Mouse (Mus musculus) limb, embryonic 12.5 days (tissue): Measurements from ENCODE around the gene Rhobtb1. TPM values are rescaled to one million over a fixed set of nuclear protein-coding genes. Genes with fewer than 3 reads are reported as not detected.

ENCODE experiments used
- ATAC-seq: fragments of 200-750 bp; cut with Nextera tagmentation; 2 replicates; pipeline ENCODE4 v1.8.0; 2017; ENCODE audit warnings: low read depth, moderate TSS enrichment; ENCODE audit not compliant: insufficient number of reproducible peaks, insufficient read depth, low FRiP score, low TSS enrichment
- H3K27ac ChIP-seq: fragments of 300-500 bp; sonication (generic); 2 replicates; pipeline ENCODE4 v1.5.1; 2016; ENCODE audit warnings: mild to moderate bottlenecking, moderate library complexity
- H3K27me3 ChIP-seq: fragments of 300-500 bp; sonication (generic); 2 replicates; pipeline ENCODE4 v1.6.1; 2016; ENCODE audit warnings: mild to moderate bottlenecking, moderate library complexity
- H3K36me3 ChIP-seq: fragments of 300-500 bp; sonication (generic); 2 replicates; pipeline ENCODE4 v1.6.1; 2016; ENCODE audit warnings: mild to moderate bottlenecking, moderate library complexity
- H3K4me1 ChIP-seq: fragments of 300-500 bp; sonication (generic); replicated peaks from 2 replicates; pipeline ENCODE4 v1.6.1; 2016
- H3K4me2 ChIP-seq: fragments of 300-500 bp; sonication (generic); 2 replicates; pipeline ENCODE4 v1.6.1; 2016; ENCODE audit warnings: mild to moderate bottlenecking, moderate library complexity
- H3K4me3 ChIP-seq: fragments of 300-500 bp; sonication (generic); replicated peaks from 2 replicates; pipeline ENCODE4 v1.5.1; 2016; ENCODE audit warnings: mild to moderate bottlenecking
- H3K9ac ChIP-seq: fragments of 300-500 bp; sonication (generic); replicated peaks from 2 replicates; pipeline ENCODE4 v1.6.1; 2016; ENCODE audit warnings: mild to moderate bottlenecking, moderate library complexity
- H3K9me3 ChIP-seq: fragments of 300-500 bp; sonication (generic); 2 replicates; pipeline ENCODE4 v1.6.1; 2016; ENCODE audit warnings: mild to moderate bottlenecking, moderate library complexity
- WGBS: fragments of 180-500 bp; shearing (Covaris S2); methylation state at CpG from one replicate; pipeline ENCODE4 v1.1.7; 2016; 5-methylcytosine and 5-hydroxymethylcytosine counted together
- polyA plus RNA-seq: library from polyadenylated mRNA; unstranded; fragments of >200 nt; fragmentation: Nextera tagmentation; extraction: Ambion mirVana; gene quantifications from 2 replicates; pipeline ENCODE4 v1.2.1, GENCODE M21; 2016

Gene Rhobtb1
- polyA plus RNA-seq, 1 experiment from 2014 or later, result 29.9 TPM

- H3K4me1 ChIP-seq, result no peaks in the 10 kb centered on the region
- peaks cover 61% of the 10 kb centered on the region for H3K36me3 ChIP-seq
- no peak overlapping the region for H3K9ac ChIP-seq
- no peaks in the 10 kb centered on the region for H3K27me3 ChIP-seq
- no peak overlapping the region for H3K4me2 ChIP-seq
- WGBS, result 89% methylated on average over 3 of the region's 3 CpGs
- no peak overlapping the region for H3K4me3 ChIP-seq
- no peak overlapping the region for H3K27ac ChIP-seq
- H3K9me3 ChIP-seq, result no peaks in the 10 kb centered on the region
- no peak for ATAC-seq
Measured at GRCm38 (mm10) chr10:69221955-69222354, 70.7 kb downstream of the Rhobtb1 start.

GRCm38 (mm10) chr10:69223232-69223631, 72.0 kb downstream of the Rhobtb1 start:
- Histone ChIP-seq H3K4me2 (no peak overlapping the region), H3K27ac (no peak overlapping the region), H3K4me1 (no peaks in the 10 kb centered on the region), H3K9ac (no peak overlapping the region), H3K4me3 (no peak overlapping the region), H3K9me3 (no peaks in the 10 kb centered on the region), H3K36me3 (peaks cover 48% of the 10 kb centered on the region), H3K27me3 (no peaks in the 10 kb centered on the region)
- WGBS, result 93% methylated on average over 4 of the region's 4 CpGs
- ATAC-seq, result no peak

GRCm38 (mm10) chr10:69224276-69224675, 73.0 kb downstream of the Rhobtb1 start:
- 81% methylated on average over 7 of the region's 7 CpGs for WGBS
- H3K36me3 ChIP-seq, result peaks cover 38% of the 10 kb centered on the region
- H3K27ac ChIP-seq, result no peak overlapping the region
- no peak for ATAC-seq
- no peak overlapping the region for H3K9ac ChIP-seq
- H3K4me3 ChIP-seq, result no peak overlapping the region
- no peaks in the 10 kb centered on the region for H3K9me3 ChIP-seq
- H3K4me1 ChIP-seq, result no peaks in the 10 kb centered on the region
- H3K27me3 ChIP-seq, result no peaks in the 10 kb centered on the region
- no peak overlapping the region for H3K4me2 ChIP-seq

- Histone ChIP-seq H3K27ac (no peak overlapping the region), H3K9me3 (no peaks in the 10 kb centered on the region), H3K9ac (no peak overlapping the region), H3K36me3 (peaks cover 32% of the 10 kb centered on the region), H3K27me3 (no peaks in the 10 kb centered on the region), H3K4me1 (no peaks in the 10 kb centered on the region), H3K4me2 (no peak overlapping the region), H3K4me3 (no peak overlapping the region)
- ATAC-seq, result no peak; the same call in 1 of the 2 replicates
- WGBS, result 94% methylated on average over 5 of the region's 5 CpGs
Measured at GRCm38 (mm10) chr10:69225471-69225870, 74.2 kb downstream of the Rhobtb1 start.

GRCm38 (mm10) chr10:69225951-69226350, 74.7 kb downstream of the Rhobtb1 start:
- Histone ChIP-seq H3K4me3 (no peak overlapping the region), H3K9me3 (no peaks in the 10 kb centered on the region), H3K36me3 (peaks cover 32% of the 10 kb centered on the region), H3K4me2 (no peak overlapping the region), H3K4me1 (no peaks in the 10 kb centered on the region), H3K27me3 (no peaks in the 10 kb centered on the region), H3K9ac (no peak overlapping the region), H3K27ac (no peak overlapping the region)
- no peak for ATAC-seq
- WGBS, result 85% methylated on average over 8 of the region's 8 CpGs

GRCm38 (mm10) chr10:69237185-69237584, 86.0 kb downstream of the Rhobtb1 start:
- H3K27me3 ChIP-seq, result no peaks in the 10 kb centered on the region
- no peak overlapping the region for H3K4me2 ChIP-seq
- H3K9ac ChIP-seq, result no peak overlapping the region
- ATAC-seq, result no peak
- H3K9me3 ChIP-seq, result no peaks in the 10 kb centered on the region
- no peak overlapping the region for H3K27ac ChIP-seq
- H3K36me3 ChIP-seq, result peaks cover 20% of the 10 kb centered on the region
- WGBS, result 82% methylated on average over 3 of the region's 3 CpGs
- H3K4me3 ChIP-seq, result no peak overlapping the region
- no peaks in the 10 kb centered on the region for H3K4me1 ChIP-seq

- no peak overlapping the region for H3K4me3 ChIP-seq
- no peak overlapping the region for H3K4me2 ChIP-seq
- no peak overlapping the region for H3K9ac ChIP-seq
- H3K27ac ChIP-seq, result no peak overlapping the region
- WGBS, result 90% methylated on average over 9 of the region's 9 CpGs
- H3K27me3 ChIP-seq, result no peaks in the 10 kb centered on the region
- peaks cover 20% of the 10 kb centered on the region for H3K36me3 ChIP-seq
- no peaks in the 10 kb centered on the region for H3K9me3 ChIP-seq
- H3K4me1 ChIP-seq, result no peaks in the 10 kb centered on the region
- ATAC-seq, result no peak
Measured at GRCm38 (mm10) chr10:69237781-69238180, 86.5 kb downstream of the Rhobtb1 start.

GRCm38 (mm10) chr10:69238311-69238710, 87.1 kb downstream of the Rhobtb1 start:
- Histone ChIP-seq H3K9ac (no peak overlapping the region), H3K4me1 (no peaks in the 10 kb centered on the region), H3K9me3 (no peaks in the 10 kb centered on the region), H3K27ac (no peak overlapping the region), H3K36me3 (peaks cover 20% of the 10 kb centered on the region), H3K4me2 (no peak overlapping the region), H3K4me3 (no peak overlapping the region), H3K27me3 (no peaks in the 10 kb centered on the region)
- ATAC-seq, result no peak
- WGBS, result 49% methylated on average over 6 of the region's 6 CpGs

GRCm38 (mm10) chr10:69240530-69240929, 89.3 kb downstream of the Rhobtb1 start:
- Histone ChIP-seq H3K9me3 (no peaks in the 10 kb centered on the region), H3K4me2 (no peak overlapping the region), H3K27me3 (no peaks in the 10 kb centered on the region), H3K9ac (no peak overlapping the region), H3K27ac (no peak overlapping the region), H3K4me1 (no peaks in the 10 kb centered on the region), H3K4me3 (no peak overlapping the region), H3K36me3 (peaks cover 20% of the 10 kb centered on the region)
- 95% methylated on average over 2 of the region's 2 CpGs for WGBS
- no peak for ATAC-seq

- Histone ChIP-seq H3K4me2 (no peak overlapping the region), H3K36me3 (peaks cover 21% of the 10 kb centered on the region), H3K4me3 (no peak overlapping the region), H3K9me3 (no peaks in the 10 kb centered on the region), H3K4me1 (0 out of 2 replicates have a peak, but pooled peaks cover 4% of the 10 kb centered on the region), H3K27me3 (no peaks in the 10 kb centered on the region), H3K9ac (no peak overlapping the region), H3K27ac (no peak overlapping the region)
- no peak for ATAC-seq
- 93% methylated on average over 4 of the region's 4 CpGs for WGBS
Measured at GRCm38 (mm10) chr10:69245151-69245550, 93.9 kb downstream of the Rhobtb1 start.

GRCm38 (mm10) chr10:69245906-69246668, 94.9 kb downstream of the Rhobtb1 start:
- H3K9ac ChIP-seq, result no peak overlapping the region
- H3K27ac ChIP-seq, result no peak overlapping the region
- H3K9me3 ChIP-seq, result no peaks in the 10 kb centered on the region
- WGBS, result 89% methylated on average over 10 of the region's 10 CpGs
- no peak for ATAC-seq
- no peak overlapping the region for H3K4me2 ChIP-seq
- H3K27me3 ChIP-seq, result no peaks in the 10 kb centered on the region
- 0 out of 2 replicates have a peak, but pooled peaks cover 4% of the 10 kb centered on the region for H3K4me1 ChIP-seq
- H3K4me3 ChIP-seq, result no peak overlapping the region
- peaks cover 30% of the 10 kb centered on the region for H3K36me3 ChIP-seq

- H3K36me3 ChIP-seq, result peaks cover 30% of the 10 kb centered on the region
- H3K9me3 ChIP-seq, result no peaks in the 10 kb centered on the region
- H3K27me3 ChIP-seq, result no peaks in the 10 kb centered on the region
- H3K27ac ChIP-seq, result no peak overlapping the region
- no peak for ATAC-seq
- no peak overlapping the region for H3K9ac ChIP-seq
- H3K4me3 ChIP-seq, result no peak overlapping the region
- 0 out of 2 replicates have a peak, but pooled peaks cover 4% of the 10 kb centered on the region for H3K4me1 ChIP-seq
- WGBS, result 80% methylated on average over 3 of the region's 3 CpGs
- H3K4me2 ChIP-seq, result no peak overlapping the region
Measured at GRCm38 (mm10) chr10:69246762-69247161, 95.5 kb downstream of the Rhobtb1 start.
